Mouse (Mus musculus) CH12.LX (cell line): ENCODE results near the gene Chchd6.

Experiments used
- CTCF ChIP-seq, 2 experiments: IDR thresholded peaks in 1 of 2; conservative IDR thresholded peaks in 1 of 2; 2 replicates each; pipeline ENCODE4 v1.5.1; 2011 to 2012; ENCODE audit warnings: low read depth in 2 of 2, low read length in 2 of 2, improper control_type of control experiment in 1 of 2, inconsistent platforms in 1 of 2, mild to moderate bottlenecking in 1 of 2, moderate library complexity in 1 of 2
- EP300 ChIP-seq: IDR thresholded peaks from 2 replicates; pipeline ENCODE4 v1.6.1; 2011; ENCODE audit warnings: low read length, improper control_type of control experiment
- JUND ChIP-seq: conservative IDR thresholded peaks from 2 replicates; pipeline ENCODE4 v1.6.1; 2011; ENCODE audit warnings: low read depth, low read length, improper control_type of control experiment
- NELFE ChIP-seq: IDR thresholded peaks from 2 replicates; pipeline ENCODE4 v1.6.1; 2011; ENCODE audit warnings: low read depth, low read length, improper control_type of control experiment
- ZKSCAN1 ChIP-seq: IDR thresholded peaks from 2 replicates; pipeline ENCODE4 v1.6.1; 2012; ENCODE audit warnings: low read depth, inconsistent platforms, low read length, improper control_type of control experiment, borderline replicate concordance

- TF ChIP-seq EP300 (no peak), CTCF (conservative IDR thresholded peaks at IDR 0.05 in 1 of 2, IDR thresholded peaks at IDR 0.05 in 1 of 2; ENCODE audit: low read depth in 2 of 2, low read length in 2 of 2) (no peak), NELFE (no peak), JUND (no peak), ZKSCAN1 (no peak)
These were observed 85.3 kb downstream of the Chchd6 start for GRCm38 (mm10) chr6:89510154-89510553.
